Mouse (Mus musculus): ENCODE results near the gene Gtdc1. TPM values are rescaled to one million over a fixed set of nuclear protein-coding genes. Genes with fewer than 3 reads are reported as not detected.
A peak's percentile ranks its signal among the peaks of the same experiment; 100 is the strongest.
"Not testable (repeated sequence)": the region's sequence is repeated elsewhere in the genome, so short reads cannot be mapped to it uniquely, and the experiment has no call there.

Gene Gtdc1
- polyA plus RNA-seq, 1 experiment from 2014 or later = 19.5 TPM

DNA sequence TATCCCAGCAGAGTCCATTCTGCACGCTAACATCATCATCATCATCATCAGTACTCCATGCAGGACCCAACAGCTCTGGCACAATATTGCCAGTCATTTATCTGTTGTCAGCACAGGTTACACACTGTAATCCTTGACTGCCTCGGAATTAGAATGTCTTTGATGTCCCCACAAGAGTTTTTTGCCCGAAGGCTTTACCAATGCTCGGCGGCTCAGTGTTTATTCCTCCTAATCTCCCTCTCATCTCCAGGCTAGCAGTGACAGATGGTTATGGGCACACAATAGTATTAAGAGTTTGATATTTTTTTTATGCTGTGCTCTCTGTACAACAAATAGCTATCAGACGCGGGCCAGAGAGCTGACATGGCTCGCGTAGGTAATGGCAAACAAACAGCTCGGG lies 294.9 kb downstream of the Gtdc1 start:
- no peaks in the 10 kb centered on the region for H3K27me3 ChIP-seq
- peak overlapping the region; percentile 27; the same call in 1 of the 2 replicates for H3K27ac ChIP-seq
- 19% methylated on average over 10 of the region's 10 CpGs for WGBS
- no peaks in the 10 kb centered on the region for H3K36me3 ChIP-seq
- no peak overlapping the region for H3K9ac ChIP-seq (replicated peaks)
- peak overlapping the region; percentile 19; the same call in 1 of the 2 replicates for H3K4me2 ChIP-seq (replicated peaks)
- no peak overlapping the region for H3K4me3 ChIP-seq (replicated peaks)
- peaks cover 17% of the 10 kb centered on the region for H3K4me1 ChIP-seq (replicated peaks)
- peak; percentile 90 for ATAC-seq
- H3K9me3 ChIP-seq = no peaks in the 10 kb centered on the region

- Histone ChIP-seq H3K4me3 (replicated peaks) (no peak overlapping the region), H3K4me2 (replicated peaks) (no peak overlapping the region), H3K36me3 (no peaks in the 10 kb centered on the region), H3K27ac (no peak overlapping the region), H3K27me3 (no peaks in the 10 kb centered on the region), H3K9ac (replicated peaks) (no peak overlapping the region), H3K4me1 (replicated peaks) (peaks cover 17% of the 10 kb centered on the region), H3K9me3 (no peaks in the 10 kb centered on the region)
- WGBS = 64% methylated on average over 3 of the region's 3 CpGs
- no peak for ATAC-seq
These were observed 296.4 kb downstream of the Gtdc1 start for GRCm38 (mm10) chr2:44631064-44631463.

- no peak for ATAC-seq
- Histone ChIP-seq H3K4me1 (replicated peaks) (peaks cover 18% of the 10 kb centered on the region), H3K4me3 (replicated peaks) (no peak overlapping the region), H3K36me3 (no peaks in the 10 kb centered on the region), H3K4me2 (replicated peaks) (no peak overlapping the region), H3K9ac (replicated peaks) (no peak overlapping the region), H3K27me3 (no peaks in the 10 kb centered on the region), H3K27ac (no peak overlapping the region), H3K9me3 (no peaks in the 10 kb centered on the region)
- WGBS = 85% methylated on average over 1 of the region's 1 CpGs
These were observed 298.7 kb downstream of the Gtdc1 start for GRCm38 (mm10) chr2:44628778-44629177.

- H3K27me3 ChIP-seq = no peaks in the 10 kb centered on the region
- H3K4me1 ChIP-seq (replicated peaks) = peaks cover 5% of the 10 kb centered on the region
- 68% methylated on average over 3 of the region's 3 CpGs for WGBS
- no peak overlapping the region for H3K9ac ChIP-seq (replicated peaks)
- H3K36me3 ChIP-seq = no peaks in the 10 kb centered on the region
- H3K4me3 ChIP-seq (replicated peaks) = no peak overlapping the region
- no peaks in the 10 kb centered on the region for H3K9me3 ChIP-seq
- H3K4me2 ChIP-seq (replicated peaks) = no peak overlapping the region
- no peak for ATAC-seq
- H3K27ac ChIP-seq = no peak overlapping the region
These were observed 302.3 kb downstream of the Gtdc1 start for GRCm38 (mm10) chr2:44625154-44625553.

DNA sequence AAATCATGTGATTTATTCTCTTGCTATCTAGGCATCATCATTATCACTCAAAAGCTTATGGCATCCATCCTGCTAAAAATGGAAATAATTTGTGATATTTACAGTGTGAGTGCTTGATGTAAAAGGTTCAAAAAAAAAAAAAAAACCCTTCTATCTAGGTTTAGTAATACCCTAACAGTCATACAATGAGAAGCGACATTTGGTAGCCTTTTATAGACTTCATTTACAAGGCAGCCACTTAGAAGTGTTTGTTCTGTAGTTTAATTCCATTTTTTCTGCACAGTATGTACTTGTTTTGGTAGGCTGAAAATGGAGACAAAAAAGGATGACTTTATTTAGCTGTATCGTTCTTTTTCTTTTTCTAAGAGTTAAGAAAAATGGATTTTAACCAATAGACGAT lies 305.0 kb downstream of the Gtdc1 start:
- 92% methylated on average over 3 of the region's 3 CpGs for WGBS

GRCm38 (mm10) chr2:44599653-44600052 lies 327.8 kb downstream of the Gtdc1 start:
- H3K27ac ChIP-seq; H3K4me1 ChIP-seq (replicated peaks); H3K9ac ChIP-seq (replicated peaks); H3K27me3 ChIP-seq; H3K4me3 ChIP-seq (replicated peaks); H3K9me3 ChIP-seq; H3K36me3 ChIP-seq; ATAC-seq; H3K4me2 ChIP-seq (replicated peaks): not testable (repeated sequence)
- 93% methylated on average over 3 of the region's 3 CpGs for WGBS

More for the DNA sequence above, 305.0 kb downstream of the Gtdc1 start:
- no peaks in the 10 kb centered on the region for H3K36me3 ChIP-seq
- H3K27me3 ChIP-seq = no peaks in the 10 kb centered on the region
- H3K4me2 ChIP-seq (replicated peaks) = no peak overlapping the region
- H3K27ac ChIP-seq = no peak overlapping the region
- no peak overlapping the region for H3K4me3 ChIP-seq (replicated peaks)
- H3K9ac ChIP-seq (replicated peaks) = no peak overlapping the region
- H3K9me3 ChIP-seq = no peaks in the 10 kb centered on the region
- ATAC-seq = no peak
- peaks cover 5% of the 10 kb centered on the region for H3K4me1 ChIP-seq (replicated peaks)

DNA sequence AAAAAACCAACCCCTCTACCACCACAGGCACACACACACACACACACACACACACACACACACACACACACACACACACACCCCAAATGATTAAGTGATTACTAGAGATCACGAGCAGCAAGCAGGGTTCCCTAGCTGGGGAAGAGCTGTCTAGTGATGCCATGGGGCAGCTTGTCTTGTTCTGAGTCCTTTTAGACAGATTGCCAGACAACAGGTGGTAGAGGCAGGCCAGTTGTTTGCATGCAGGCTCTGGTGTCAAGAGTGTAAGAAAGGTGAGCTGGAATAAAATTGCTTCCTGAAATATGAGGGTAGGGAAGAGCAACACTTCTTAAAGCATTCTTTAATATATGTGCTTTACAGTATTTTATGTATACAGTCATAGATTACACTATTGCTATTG lies 333.2 kb downstream of the Gtdc1 start:
- Histone ChIP-seq H3K9ac (replicated peaks) (no peak overlapping the region), H3K4me3 (replicated peaks) (no peak overlapping the region), H3K36me3 (no peaks in the 10 kb centered on the region), H3K4me2 (replicated peaks) (no peak overlapping the region), H3K4me1 (replicated peaks) (no peaks in the 10 kb centered on the region), H3K27me3 (no peaks in the 10 kb centered on the region), H3K27ac (no peak overlapping the region), H3K9me3 (no peaks in the 10 kb centered on the region)
- 36% methylated on average over 1 of the region's 1 CpGs for whole genome bisulfite sequencing
- no peak for ATAC-seq

DNA sequence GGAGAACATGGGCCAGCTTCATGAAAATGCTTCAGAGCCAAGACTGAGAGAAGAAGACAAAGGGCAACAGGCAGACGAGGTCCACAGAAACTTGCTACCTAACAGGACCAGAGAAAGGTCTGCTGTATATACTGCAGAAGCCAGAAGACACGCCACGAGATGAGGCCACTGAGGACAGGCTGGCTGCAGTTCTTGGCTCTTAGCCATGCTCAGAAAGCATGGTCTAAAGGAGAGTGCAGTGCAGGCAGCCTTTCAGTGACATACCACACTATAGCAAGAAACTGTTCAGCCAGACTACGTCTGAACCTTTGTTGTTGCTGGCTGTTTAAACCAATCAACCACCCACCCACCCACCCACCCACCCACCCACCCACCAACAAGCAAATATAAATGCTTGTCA lies 336.6 kb downstream of the Gtdc1 start:
- WGBS = 66% methylated on average over 4 of the region's 4 CpGs
- no peak for ATAC-seq
- H3K9me3 ChIP-seq = 0 out of 2 replicates have a peak, but pooled peaks cover 4% of the 10 kb centered on the region
- no peak overlapping the region for H3K4me3 ChIP-seq (replicated peaks)
- no peaks in the 10 kb centered on the region for H3K36me3 ChIP-seq
- no peaks in the 10 kb centered on the region for H3K4me1 ChIP-seq (replicated peaks)
- H3K9ac ChIP-seq (replicated peaks) = no peak overlapping the region
- H3K27me3 ChIP-seq = no peaks in the 10 kb centered on the region
- H3K4me2 ChIP-seq (replicated peaks) = no peak overlapping the region
- no peak overlapping the region for H3K27ac ChIP-seq

GRCm38 (mm10) chr2:44584061-44584460 lies 343.4 kb downstream of the Gtdc1 start:
- no peaks in the 10 kb centered on the region for H3K4me1 ChIP-seq (replicated peaks)
- H3K27ac ChIP-seq = no peak overlapping the region
- H3K9ac ChIP-seq (replicated peaks) = no peak overlapping the region
- H3K9me3 ChIP-seq = peaks cover 7% of the 10 kb centered on the region; the same call in 1 of the 2 replicates
- H3K27me3 ChIP-seq = no peaks in the 10 kb centered on the region
- H3K4me3 ChIP-seq (replicated peaks) = no peak overlapping the region
- no peak overlapping the region for H3K4me2 ChIP-seq (replicated peaks)
- no peaks in the 10 kb centered on the region for H3K36me3 ChIP-seq
- ATAC-seq = no peak

GRCm38 (mm10) chr2:44583491-44583890 lies 344.0 kb downstream of the Gtdc1 start:
- Histone ChIP-seq H3K4me1 (replicated peaks) (no peaks in the 10 kb centered on the region), H3K9me3 (peaks cover 7% of the 10 kb centered on the region; the same call in 1 of the 2 replicates), H3K9ac (replicated peaks) (no peak overlapping the region), H3K27ac (no peak overlapping the region), H3K36me3 (no peaks in the 10 kb centered on the region), H3K4me2 (replicated peaks) (no peak overlapping the region), H3K27me3 (no peaks in the 10 kb centered on the region), H3K4me3 (replicated peaks) (no peak overlapping the region)
- no peak for ATAC-seq

- H3K27ac ChIP-seq = no peak overlapping the region
- H3K9ac ChIP-seq (replicated peaks) = no peak overlapping the region
- H3K36me3 ChIP-seq = no peaks in the 10 kb centered on the region
- H3K4me1 ChIP-seq (replicated peaks) = peaks cover 8% of the 10 kb centered on the region
- no peak overlapping the region for H3K4me3 ChIP-seq (replicated peaks)
- no peaks in the 10 kb centered on the region for H3K27me3 ChIP-seq
- H3K4me2 ChIP-seq (replicated peaks) = no peak overlapping the region
- H3K9me3 ChIP-seq = no peaks in the 10 kb centered on the region
- WGBS = 46% methylated on average over 3 of the region's 3 CpGs
- ATAC-seq = no peak
These were observed 355.6 kb downstream of the Gtdc1 start for GRCm38 (mm10) chr2:44571810-44572209.

- 0 out of 2 replicates have a peak, but pooled peaks have one; percentile 27 for ATAC-seq
- H3K4me3 ChIP-seq (replicated peaks) = no peak overlapping the region
- no peak overlapping the region for H3K9ac ChIP-seq (replicated peaks)
- H3K4me1 ChIP-seq (replicated peaks) = peaks cover 8% of the 10 kb centered on the region
- H3K27me3 ChIP-seq = no peaks in the 10 kb centered on the region
- no peaks in the 10 kb centered on the region for H3K36me3 ChIP-seq
- H3K27ac ChIP-seq = no peak overlapping the region
- H3K4me2 ChIP-seq (replicated peaks) = peak overlapping the region; percentile 11; the same call in 1 of the 2 replicates
- WGBS = 15% methylated on average over 9 of the region's 9 CpGs
- no peaks in the 10 kb centered on the region for H3K9me3 ChIP-seq
These were observed 356.3 kb downstream of the Gtdc1 start for GRCm38 (mm10) chr2:44571156-44571555.
